Mouse (Mus musculus): ENCODE measurements around the gene Mad1l1. TPM values are rescaled to one million over a fixed set of nuclear protein-coding genes. Genes with fewer than 3 reads are reported as not detected.

The Mad1l1 gene
- polyA plus RNA-seq, 1 experiment: 29.9 TPM

DNA sequence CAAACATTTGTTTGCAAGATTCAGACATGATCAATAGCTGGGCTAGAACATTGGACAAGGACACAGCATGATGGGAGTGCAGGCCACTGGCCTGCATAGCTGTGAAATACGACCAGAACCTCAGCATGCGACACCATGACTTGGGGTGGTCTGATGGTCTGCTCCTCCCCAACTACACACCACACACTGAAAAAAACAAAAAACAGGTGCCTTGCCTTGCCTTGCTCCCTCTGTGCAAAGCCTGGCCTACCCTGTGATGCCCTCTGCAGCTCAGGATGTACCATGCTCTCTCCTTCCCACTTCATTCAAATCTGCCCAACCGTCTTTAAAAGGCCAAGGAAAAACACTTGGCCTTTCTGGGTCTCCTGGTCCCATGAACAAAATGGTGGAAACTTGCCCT lies 63.3 kb downstream of the Mad1l1 start:
- no peak for TF ChIP-seq CTCF (IDR thresholded peaks at IDR 0.05; ENCODE audit: borderline replicate concordance, extremely low read depth, insufficient read depth, insufficient read length)
- TF ChIP-seq POLR2A (IDR thresholded peaks at IDR 0.05; ENCODE audit: borderline replicate concordance, extremely low read depth, insufficient read depth, insufficient read length, poor library complexity, severe bottlenecking): no peak
- no peak for DNase-seq (ENCODE audit: low read depth)

DNA sequence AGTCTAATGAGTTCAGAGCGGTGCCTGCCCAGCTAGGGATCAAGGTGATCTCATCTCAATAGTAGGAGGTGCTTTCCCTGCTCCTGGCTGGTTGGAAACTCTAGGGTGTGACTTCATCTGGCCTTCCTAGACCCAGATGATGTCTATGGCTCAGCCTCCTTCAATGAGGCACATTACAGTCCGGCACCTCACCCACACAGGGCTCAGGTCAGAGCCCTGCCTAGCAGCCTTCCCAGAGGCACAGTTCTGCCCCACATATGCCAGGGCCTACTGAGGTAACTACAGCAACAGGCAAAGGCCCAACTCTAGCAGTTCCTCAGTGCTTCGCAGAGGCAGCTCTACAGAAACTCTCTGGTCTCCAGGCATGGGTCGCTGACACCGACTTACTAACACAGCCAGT lies 63.9 kb downstream of the Mad1l1 start:
- TF ChIP-seq POLR2A (IDR thresholded peaks at IDR 0.05; ENCODE audit: borderline replicate concordance, extremely low read depth, insufficient read depth, insufficient read length, poor library complexity, severe bottlenecking): no peak
- no peak for TF ChIP-seq CTCF (IDR thresholded peaks at IDR 0.05; ENCODE audit: borderline replicate concordance, extremely low read depth, insufficient read depth, insufficient read length)
- no peak for DNase-seq (ENCODE audit: low read depth)

DNA sequence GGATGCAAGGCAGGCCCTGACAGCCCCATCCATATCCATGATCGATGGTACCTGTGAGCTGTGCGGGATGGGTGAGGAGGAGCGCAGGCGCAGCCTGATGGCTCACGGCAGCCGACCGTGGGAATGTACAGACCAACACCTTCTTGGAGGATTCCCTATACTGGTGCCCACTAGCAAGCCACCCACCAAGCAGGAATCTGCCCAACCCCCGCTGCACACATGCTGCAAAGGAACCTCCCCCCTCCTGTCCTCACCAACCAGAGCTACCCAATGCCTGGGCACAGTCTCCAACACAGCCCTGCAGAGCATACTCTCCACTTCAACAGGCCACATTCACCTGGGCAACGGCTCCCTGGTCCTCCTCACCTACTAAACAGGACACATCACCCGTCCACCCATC lies 64.7 kb downstream of the Mad1l1 start:
- TF ChIP-seq POLR2A (IDR thresholded peaks at IDR 0.05; ENCODE audit: borderline replicate concordance, extremely low read depth, insufficient read depth, insufficient read length, poor library complexity, severe bottlenecking) (no peak), CTCF (IDR thresholded peaks at IDR 0.05; ENCODE audit: borderline replicate concordance, extremely low read depth, insufficient read depth, insufficient read length) (no peak)
- DNase-seq (ENCODE audit: low read depth): no peak

DNA sequence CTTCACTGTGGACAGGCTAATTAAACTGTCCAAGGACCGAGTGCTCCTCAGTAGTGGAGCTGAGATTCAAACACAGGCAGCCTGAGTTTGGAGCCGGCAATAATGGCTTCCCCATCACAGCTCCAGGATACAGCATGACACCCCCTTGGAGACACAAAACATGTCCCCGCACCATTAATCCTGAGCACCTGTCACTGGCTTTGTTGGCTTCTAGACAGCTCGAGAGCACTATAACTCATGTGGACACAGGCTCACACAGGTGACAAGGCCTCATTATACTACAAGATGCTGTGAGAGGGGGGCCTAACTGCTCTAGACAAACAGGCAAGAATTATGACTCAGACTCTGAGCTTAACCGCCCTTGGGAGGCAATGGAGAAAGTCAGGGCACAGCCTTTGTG lies 66.1 kb downstream of the Mad1l1 start:
- DNase-seq (ENCODE audit: low read depth): no peak
- no peak for TF ChIP-seq CTCF (IDR thresholded peaks at IDR 0.05; ENCODE audit: borderline replicate concordance, extremely low read depth, insufficient read depth, insufficient read length)

DNA sequence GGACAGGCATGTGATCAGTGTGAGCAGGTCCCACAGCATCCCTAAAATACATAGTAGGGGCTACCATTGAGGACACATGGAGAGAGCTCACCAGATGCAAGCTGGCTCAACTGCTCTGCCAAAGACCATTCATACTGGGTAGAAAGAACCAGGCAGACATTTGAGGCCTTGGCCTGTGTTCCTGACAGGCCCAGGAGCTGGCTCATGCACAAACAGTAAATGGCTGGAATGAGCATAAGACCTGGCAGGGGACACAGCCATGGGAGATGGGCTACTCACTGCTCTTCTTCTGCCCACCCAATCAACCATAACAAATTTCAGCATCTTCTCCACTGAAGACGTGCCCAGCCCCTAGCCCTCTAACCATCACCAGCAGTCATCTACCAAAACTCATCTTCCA lies 66.7 kb downstream of the Mad1l1 start:
- TF ChIP-seq POLR2A (IDR thresholded peaks at IDR 0.05; ENCODE audit: borderline replicate concordance, extremely low read depth, insufficient read depth, insufficient read length, poor library complexity, severe bottlenecking) (no peak), CTCF (IDR thresholded peaks at IDR 0.05; ENCODE audit: borderline replicate concordance, extremely low read depth, insufficient read depth, insufficient read length) (no peak)
- no peak for DNase-seq (ENCODE audit: low read depth)

DNA sequence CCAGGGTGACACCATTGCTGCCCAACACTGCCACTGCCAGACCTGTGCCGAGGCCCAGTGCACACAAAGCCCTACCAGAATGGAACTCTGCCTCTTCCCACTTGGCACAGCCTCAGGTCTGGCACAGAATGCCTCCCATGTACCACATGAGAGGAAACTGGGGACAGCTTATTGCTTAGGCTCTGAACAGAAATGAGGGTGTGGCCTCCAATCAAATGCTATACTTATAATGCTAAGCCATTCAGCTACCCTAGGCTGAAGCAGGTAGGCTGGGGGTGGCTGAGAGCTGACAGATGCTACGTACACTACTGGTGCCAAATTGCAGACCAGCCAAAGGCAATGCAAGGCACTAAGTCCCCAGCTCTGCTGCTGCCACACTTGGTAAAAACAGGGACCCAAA lies 69.4 kb downstream of the Mad1l1 start:
- DNase-seq (ENCODE audit: low read depth): peak; percentile 63
- TF ChIP-seq CTCF (IDR thresholded peaks at IDR 0.05; ENCODE audit: borderline replicate concordance, extremely low read depth, insufficient read depth, insufficient read length): no peak

DNA sequence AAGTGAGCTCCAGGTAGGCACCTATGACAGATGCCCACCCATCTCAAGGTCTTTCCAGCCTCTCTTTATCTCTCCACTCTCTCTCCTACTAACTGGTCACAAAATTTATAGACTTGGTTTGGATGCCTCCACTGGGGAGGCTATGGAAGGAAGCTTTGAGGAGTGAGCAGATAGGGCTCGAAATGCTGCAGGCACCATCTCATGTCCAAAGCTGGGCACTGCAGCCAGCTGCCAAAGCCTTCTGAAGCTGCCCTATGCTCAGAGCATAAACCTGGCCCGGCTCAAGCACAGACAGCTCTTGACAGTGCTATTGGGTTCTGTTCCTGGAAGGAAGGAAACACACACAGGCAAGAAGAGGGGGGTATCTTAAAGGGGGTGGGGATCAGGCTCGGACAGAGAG lies 71.0 kb downstream of the Mad1l1 start:
- DNase-seq (ENCODE audit: low read depth): peak; percentile 32
- TF ChIP-seq POLR2A (IDR thresholded peaks at IDR 0.05; ENCODE audit: borderline replicate concordance, extremely low read depth, insufficient read depth, insufficient read length, poor library complexity, severe bottlenecking) (no peak), CTCF (IDR thresholded peaks at IDR 0.05; ENCODE audit: borderline replicate concordance, extremely low read depth, insufficient read depth, insufficient read length) (peak; percentile 42; the same call in 1 of the 2 replicates)

DNA sequence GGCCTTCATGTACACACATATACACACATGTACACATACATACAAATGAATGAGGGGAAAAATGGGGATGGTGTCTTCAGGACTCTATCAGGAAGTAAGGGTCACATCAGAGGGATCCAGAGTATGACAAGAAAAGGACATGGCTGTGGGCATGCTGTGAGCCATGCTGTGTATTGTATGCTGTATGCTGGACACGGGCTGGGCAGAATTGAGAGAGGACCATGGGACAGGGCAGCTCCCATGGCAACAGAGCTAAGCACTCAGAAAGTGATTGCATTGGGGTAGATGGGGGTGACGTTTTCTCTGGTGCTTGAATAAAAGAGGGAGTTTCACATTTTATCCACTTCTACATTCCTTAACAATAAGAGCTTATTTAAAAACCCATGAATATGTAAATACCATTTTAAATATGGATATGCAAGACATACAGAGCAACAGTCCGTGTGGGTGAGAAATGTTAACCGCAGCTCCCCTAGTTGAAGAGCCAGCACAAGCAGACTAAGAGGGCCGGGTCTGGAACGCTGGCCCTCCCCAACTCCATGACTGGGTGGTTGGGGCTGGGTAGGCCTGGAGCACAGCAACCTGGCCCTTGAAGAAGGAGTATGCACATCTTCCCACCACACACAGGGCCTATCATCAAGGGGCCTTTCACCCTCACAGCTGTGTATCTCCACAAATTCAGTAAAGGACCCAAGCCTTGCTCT lies 71.8 kb downstream of the Mad1l1 start:
- TF ChIP-seq CTCF (IDR thresholded peaks at IDR 0.05; ENCODE audit: borderline replicate concordance, extremely low read depth, insufficient read depth, insufficient read length) (no peak), POLR2A (IDR thresholded peaks at IDR 0.05; ENCODE audit: borderline replicate concordance, extremely low read depth, insufficient read depth, insufficient read length, poor library complexity, severe bottlenecking) (no peak)
- peak; percentile 36 for DNase-seq (ENCODE audit: low read depth)

DNA sequence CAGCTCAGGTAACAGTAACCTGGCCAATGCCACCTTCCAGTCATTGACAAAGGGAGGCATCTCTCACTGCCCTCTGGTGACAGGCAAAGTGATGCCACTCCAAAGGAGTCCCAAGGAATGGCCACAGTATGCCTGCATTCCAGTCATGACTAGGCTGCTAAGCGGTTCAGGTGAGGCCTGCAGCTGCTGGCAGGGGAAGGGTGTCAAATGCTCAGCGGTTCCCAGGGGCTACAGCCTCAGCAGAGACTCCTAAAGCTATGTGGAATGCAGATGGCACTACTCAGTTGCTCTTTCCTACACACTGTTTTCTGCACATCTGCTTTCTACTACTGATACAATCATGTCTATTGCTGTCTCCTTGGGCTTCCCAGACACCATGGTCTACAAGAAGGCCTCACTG lies 73.3 kb downstream of the Mad1l1 start:
- no peak for TF ChIP-seq CTCF (IDR thresholded peaks at IDR 0.05; ENCODE audit: borderline replicate concordance, extremely low read depth, insufficient read depth, insufficient read length)
- TF ChIP-seq POLR2A (IDR thresholded peaks at IDR 0.05; ENCODE audit: borderline replicate concordance, extremely low read depth, insufficient read depth, insufficient read length, poor library complexity, severe bottlenecking): no peak

DNA sequence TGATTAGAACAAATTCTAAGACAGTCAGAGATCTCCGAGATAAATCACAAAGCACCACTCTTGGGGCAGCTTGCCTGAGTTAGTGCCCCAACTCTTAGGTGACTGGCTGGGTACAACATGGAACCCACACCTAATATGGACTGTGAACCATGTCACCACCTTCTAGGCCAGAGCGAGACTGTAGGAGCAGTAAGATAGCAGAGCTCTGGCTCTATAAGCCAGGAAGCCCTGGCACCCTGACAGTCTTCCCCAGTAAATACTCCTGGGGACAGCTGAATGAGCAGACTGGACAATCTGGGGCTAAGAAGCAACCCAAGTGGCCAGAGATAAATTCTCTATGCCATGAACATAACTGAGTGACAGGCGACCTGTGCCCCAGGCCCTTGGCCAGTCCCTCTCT lies 81.1 kb downstream of the Mad1l1 start:
- TF ChIP-seq CTCF (IDR thresholded peaks at IDR 0.05; ENCODE audit: borderline replicate concordance, extremely low read depth, insufficient read depth, insufficient read length): no peak
- TF ChIP-seq POLR2A (IDR thresholded peaks at IDR 0.05; ENCODE audit: borderline replicate concordance, extremely low read depth, insufficient read depth, insufficient read length, poor library complexity, severe bottlenecking): no peak
- DNase-seq (ENCODE audit: low read depth): no peak

More for the DNA sequence above, 73.3 kb downstream of the Mad1l1 start:
- no peak for DNase-seq (ENCODE audit: low read depth)

DNA sequence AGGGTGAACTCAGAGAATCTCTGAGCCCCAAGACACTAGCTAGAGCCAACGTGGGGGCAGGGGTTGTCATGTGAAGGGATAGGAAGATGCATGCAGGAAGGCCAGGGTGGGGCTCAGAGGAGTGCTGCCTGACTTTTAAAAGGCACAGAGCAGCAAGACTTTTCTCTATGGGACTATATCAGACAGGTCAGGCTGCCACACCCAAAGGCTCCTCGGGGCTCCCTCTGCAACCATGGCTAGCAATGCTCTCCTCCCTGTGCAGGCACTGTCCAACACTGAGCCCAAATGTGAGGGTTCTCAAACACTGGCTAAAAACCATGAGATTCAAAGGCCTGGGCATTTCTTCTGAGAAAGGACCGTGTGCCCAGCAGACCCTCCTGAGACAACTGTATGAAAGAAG lies 82.5 kb downstream of the Mad1l1 start:
- TF ChIP-seq CTCF (IDR thresholded peaks at IDR 0.05; ENCODE audit: borderline replicate concordance, extremely low read depth, insufficient read depth, insufficient read length) (no peak), POLR2A (IDR thresholded peaks at IDR 0.05; ENCODE audit: borderline replicate concordance, extremely low read depth, insufficient read depth, insufficient read length, poor library complexity, severe bottlenecking) (no peak)

DNA sequence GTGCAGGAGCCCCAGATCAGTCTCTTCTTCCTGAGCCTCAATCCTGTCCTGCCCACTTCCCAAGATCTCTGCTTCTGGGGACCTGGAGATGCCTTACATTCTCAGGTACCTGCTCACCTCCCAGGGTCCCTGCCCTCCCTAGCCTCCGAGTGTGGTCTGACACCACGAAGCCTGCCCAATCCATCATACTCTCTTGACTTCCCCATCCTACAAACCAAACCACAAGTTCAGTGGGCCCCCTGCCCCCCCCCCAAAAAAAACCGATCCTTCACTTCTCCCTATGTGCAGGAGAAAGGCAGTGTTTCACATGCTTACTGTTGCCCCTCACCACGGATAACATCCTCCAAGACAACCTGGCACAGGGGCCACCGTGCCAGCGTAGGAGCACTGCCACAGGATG lies 90.5 kb downstream of the Mad1l1 start:
- DNase-seq (ENCODE audit: low read depth): no peak

More for the DNA sequence above, 82.5 kb downstream of the Mad1l1 start:
- DNase-seq (ENCODE audit: low read depth): no peak

More for the DNA sequence above, 90.5 kb downstream of the Mad1l1 start:
- TF ChIP-seq CTCF (IDR thresholded peaks at IDR 0.05; ENCODE audit: borderline replicate concordance, extremely low read depth, insufficient read depth, insufficient read length) (no peak), POLR2A (IDR thresholded peaks at IDR 0.05; ENCODE audit: borderline replicate concordance, extremely low read depth, insufficient read depth, insufficient read length, poor library complexity, severe bottlenecking) (no peak)
